In the genomic region with DNA sequence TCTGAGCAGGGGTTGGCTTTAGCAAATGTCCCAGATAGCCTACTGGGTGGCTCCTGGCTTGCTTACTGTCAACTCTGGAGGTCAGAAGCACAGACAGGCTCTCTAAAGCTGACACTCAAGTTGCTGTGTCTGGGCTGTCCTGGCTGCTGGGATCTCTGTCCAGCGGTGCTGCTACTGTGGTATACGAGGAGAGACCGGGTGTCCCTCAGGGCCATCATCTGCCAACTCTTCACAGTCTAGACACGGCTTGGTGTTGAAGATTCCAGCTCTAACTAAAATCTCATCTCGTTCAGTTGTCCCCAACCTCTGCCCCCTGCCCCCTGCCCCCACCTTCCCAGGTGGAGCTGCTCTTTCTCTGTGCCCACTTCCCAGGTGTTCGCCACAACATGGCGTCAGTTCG, we compare ENCODE assay signal across 28 mouse cellular contexts.
"Had no signal": no experiment of that assay in that cellular context is flagged by ENCODE, and none has a peak within 500 bp of the region (broad histone marks: within the 10 kb centered on the region; RNA-seq: fewer than 3 reads in every experiment).

No protein-coding gene starts in this region.

- H3K9me3 ChIP-seq: limb, embryonic 10.5 days; limb, embryonic 15.5 days; liver, embryonic 12.5 days; liver, embryonic 13.5 days; liver, embryonic 15.5 days; lung, embryonic 15.5 days; midbrain, embryonic 10.5 days; midbrain, embryonic 12.5 days; midbrain, embryonic 13.5 days; midbrain, embryonic 15.5 days; neural tube, embryonic 12.5 days had no signal

- H3K4me1 ChIP-seq: limb, embryonic 10.5 days; limb, embryonic 12.5 days; liver, embryonic 12.5 days; liver, embryonic 13.5 days; liver, embryonic 15.5 days; midbrain, embryonic 12.5 days; neural tube, embryonic 12.5 days had no signal

- H3K27ac ChIP-seq: limb, embryonic 10.5 days; limb, embryonic 12.5 days; limb, embryonic 13.5 days; limb, embryonic 15.5 days; liver, embryonic 12.5 days; liver, embryonic 13.5 days; liver, embryonic 14.5 days; liver, embryonic 15.5 days; lung, embryonic 15.5 days; macrophage; midbrain, embryonic 10.5 days; midbrain, embryonic 12.5 days; midbrain, embryonic 13.5 days; midbrain, embryonic 15.5 days; neural tube, embryonic 12.5 days had no signal

- H3K27me3 ChIP-seq: limb, embryonic 12.5 days; limb, embryonic 13.5 days; limb, embryonic 15.5 days; liver, embryonic 12.5 days; liver, embryonic 13.5 days; liver, embryonic 15.5 days; lung, embryonic 15.5 days; midbrain, embryonic 12.5 days; midbrain, embryonic 13.5 days; midbrain, embryonic 15.5 days; neural tube, embryonic 12.5 days had no signal

- DNase-seq: left cerebral cortex, postnatal 4 days; liver; liver, embryonic 13.5 days; liver, postnatal 0 days; lung, adult 18-20 months; lung, adult 2 months; lung, embryonic 14.5 days; lung, postnatal 10 days; lung, postnatal 14 days; lung, postnatal 36 days; lung, postnatal 4 days; midbrain, embryonic 14.5 days had no signal

- H3K4me3 ChIP-seq: limb, embryonic 10.5 days; limb, embryonic 12.5 days; limb, embryonic 13.5 days; limb, embryonic 15.5 days; liver, embryonic 12.5 days; liver, embryonic 13.5 days; liver, embryonic 15.5 days; lung, embryonic 15.5 days; megakaryocyte, embryonic 14.5 days; midbrain, embryonic 10.5 days; midbrain, embryonic 12.5 days; midbrain, embryonic 13.5 days; midbrain, embryonic 15.5 days; myocyte; neural tube, embryonic 12.5 days had no signal

- H3K36me3 ChIP-seq: limb, embryonic 10.5 days; limb, embryonic 12.5 days; limb, embryonic 13.5 days; limb, embryonic 15.5 days; liver, embryonic 12.5 days; liver, embryonic 13.5 days; liver, embryonic 15.5 days; lung, embryonic 15.5 days; midbrain, embryonic 10.5 days; midbrain, embryonic 12.5 days; midbrain, embryonic 13.5 days; midbrain, embryonic 15.5 days; neural tube, embryonic 12.5 days had no signal
